Mouse (Mus musculus) cerebellum, adult 11-12 months (tissue): ENCODE measurements around the gene Gimd1.
A peak's percentile ranks its signal among the peaks of the same experiment; 100 is the strongest.

ENCODE experiments used
- DNase-seq: peaks from one replicate; pipeline ENCODE4 v3.0.0; 2022

Gene Gimd1

GRCm38 (mm10) chr3:132629601-132630239, at the start of gene Gimd1:
Gimd1 (plus strand) TSS chr3:132629820.
- DNase-seq: no peak

- no peak for DNase-seq
These were observed 48.4 kb upstream of the Gimd1 start for GRCm38 (mm10) chr3:132581198-132581597.

- no peak for DNase-seq
These were observed 47.3 kb upstream of the Gimd1 start for GRCm38 (mm10) chr3:132582339-132582738.

- DNase-seq: no peak
These were observed 44.3 kb upstream of the Gimd1 start for GRCm38 (mm10) chr3:132585122-132585972.

- no peak for DNase-seq
These were observed 41.5 kb upstream of the Gimd1 start for GRCm38 (mm10) chr3:132588146-132588545.

GRCm38 (mm10) chr3:132590010-132590409, 39.6 kb upstream of the Gimd1 start:
- DNase-seq: no peak

GRCm38 (mm10) chr3:132590604-132591003, 39.0 kb upstream of the Gimd1 start:
- DNase-seq: no peak

- DNase-seq: no peak
These were observed 879 bp upstream of the Gimd1 start for GRCm38 (mm10) chr3:132628741-132629140.

- DNase-seq: no peak
These were observed 3.6 kb downstream of the Gimd1 start for GRCm38 (mm10) chr3:132633261-132633660.

- no peak for DNase-seq
These were observed 7.5 kb downstream of the Gimd1 start for GRCm38 (mm10) chr3:132637080-132637479.

- no peak for DNase-seq
These were observed 14.5 kb downstream of the Gimd1 start for GRCm38 (mm10) chr3:132644071-132644470.

GRCm38 (mm10) chr3:132646814-132647213, 17.2 kb downstream of the Gimd1 start:
- no peak for DNase-seq

- DNase-seq: no peak
These were observed 19.7 kb downstream of the Gimd1 start for GRCm38 (mm10) chr3:132649368-132649767.

- DNase-seq: no peak
These were observed 20.6 kb downstream of the Gimd1 start for GRCm38 (mm10) chr3:132650191-132650590.

- DNase-seq: no peak
These were observed 22.2 kb downstream of the Gimd1 start for GRCm38 (mm10) chr3:132651776-132652175.

GRCm38 (mm10) chr3:132653959-132654358, 24.3 kb downstream of the Gimd1 start:
- no peak for DNase-seq

- DNase-seq: no peak
These were observed 26.3 kb downstream of the Gimd1 start for GRCm38 (mm10) chr3:132655955-132656354.

GRCm38 (mm10) chr3:132677494-132677893, 47.9 kb downstream of the Gimd1 start:
- no peak for DNase-seq

- peak; percentile 92 for DNase-seq
These were observed 54.0 kb downstream of the Gimd1 start, which contains the start of gene Tbck for GRCm38 (mm10) chr3:132683447-132684230. Tbck (plus strand) TSS chr3:132684144.

- DNase-seq: no peak
These were observed 54.8 kb downstream of the Gimd1 start, which contains the start of gene Aimp1 for GRCm38 (mm10) chr3:132684231-132684928. Aimp1 (minus strand) TSS chr3:132684370.
